Mouse (Mus musculus): ENCODE measurements around the gene Top1.
A peak's percentile ranks its signal among the peaks of the same experiment; 100 is the strongest.

Top1 gene

DNA sequence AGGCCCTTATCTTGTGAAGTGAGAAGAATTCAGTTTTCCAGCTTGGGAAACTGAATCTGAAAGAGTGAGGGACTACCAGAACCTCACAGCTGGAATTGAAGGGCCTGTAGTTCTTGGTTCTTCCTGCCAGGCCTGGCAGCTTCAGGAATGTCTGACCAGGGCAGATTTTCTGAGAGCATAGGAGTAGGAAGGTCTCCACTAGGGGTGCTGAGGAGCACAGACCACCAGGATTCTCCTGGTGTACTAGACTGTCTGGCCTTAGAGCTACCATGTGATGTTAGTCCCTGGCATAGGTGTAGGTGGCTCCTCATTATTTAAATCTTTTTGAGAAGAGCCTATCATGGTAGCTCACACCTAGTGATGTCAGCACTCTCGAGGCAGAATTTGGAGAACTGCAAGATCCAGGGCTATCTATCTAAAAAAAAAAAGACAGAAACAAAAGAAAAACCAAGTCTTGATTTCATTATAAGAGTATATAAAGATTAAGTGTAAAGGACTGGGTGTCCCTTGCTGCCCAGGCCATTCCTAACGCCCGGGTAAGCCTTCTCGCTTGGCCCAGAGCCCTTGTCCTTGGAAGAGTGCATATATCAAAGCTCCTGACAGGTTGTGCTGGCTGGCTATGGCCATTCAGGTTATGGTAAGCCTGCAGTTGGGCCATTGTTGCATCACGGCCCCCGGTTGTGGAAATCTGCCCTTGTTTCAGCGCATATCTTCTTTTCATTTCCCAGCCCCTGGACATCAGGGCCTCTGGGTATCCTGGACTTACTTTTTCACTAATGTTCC is 98.5 kb downstream of the Top1 start:
- DNase-seq: peak; percentile 66 to 76

DNA sequence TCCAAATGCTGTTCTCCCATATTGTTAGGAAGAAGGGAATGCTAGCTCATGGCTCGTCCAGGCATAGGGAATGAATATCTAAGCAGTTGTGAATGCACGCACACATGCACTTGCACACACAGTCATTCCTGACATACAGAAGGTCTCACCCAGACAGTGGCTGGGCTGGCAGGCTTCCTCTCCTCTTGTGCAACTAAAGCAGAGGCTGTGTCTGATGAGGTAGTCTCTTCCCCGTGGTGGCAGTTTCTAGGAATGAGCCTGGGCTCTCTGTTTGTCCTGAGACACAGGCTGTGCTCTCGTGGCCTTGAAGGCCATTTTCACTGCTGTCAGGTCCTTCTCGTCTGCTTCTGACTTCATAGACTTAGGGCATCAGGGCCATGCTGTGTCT is 99.1 kb downstream of the Top1 start:
- no peak for DNase-seq

DNA sequence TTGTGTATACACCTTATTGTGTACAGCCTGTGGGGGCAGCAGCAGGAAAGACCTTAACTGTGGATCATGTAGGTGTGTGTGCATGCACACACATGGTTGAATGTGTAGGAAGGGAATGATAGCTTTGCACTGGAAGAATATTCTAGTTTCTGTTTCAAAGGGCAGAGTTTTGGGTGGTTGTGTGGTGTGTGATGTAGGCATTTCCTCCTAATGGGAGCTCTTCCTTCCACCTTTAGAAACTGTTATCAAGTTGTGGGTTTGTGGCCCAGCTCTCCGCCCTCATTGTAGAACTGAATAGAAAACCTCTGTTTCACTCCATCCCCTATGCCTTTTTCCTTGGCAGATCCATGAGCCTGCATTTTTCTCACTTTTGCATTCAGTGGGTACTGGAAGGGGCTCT is 99.8 kb downstream of the Top1 start:
- no peak for DNase-seq

DNA sequence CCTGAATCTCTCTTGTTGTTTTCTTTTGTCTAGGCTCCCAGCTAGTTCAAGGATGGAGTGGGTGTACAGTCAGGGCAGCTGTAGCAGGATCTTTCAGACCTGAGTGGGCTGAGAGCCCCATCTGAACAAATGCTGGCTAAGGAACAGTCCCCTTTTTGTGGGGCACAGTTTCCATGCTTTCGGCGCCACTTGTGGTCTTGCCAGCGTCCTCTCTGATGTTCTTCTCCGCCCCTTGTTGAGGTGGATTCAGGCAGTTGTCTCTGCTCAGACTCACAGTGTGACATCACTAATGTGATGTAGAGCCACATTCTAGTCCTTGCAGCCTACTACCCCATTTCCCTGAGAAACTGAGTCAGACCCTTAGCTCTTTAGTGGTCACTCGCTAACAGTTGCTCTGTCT is 100.9 kb downstream of the Top1 start:
- DNase-seq: no peak

DNA sequence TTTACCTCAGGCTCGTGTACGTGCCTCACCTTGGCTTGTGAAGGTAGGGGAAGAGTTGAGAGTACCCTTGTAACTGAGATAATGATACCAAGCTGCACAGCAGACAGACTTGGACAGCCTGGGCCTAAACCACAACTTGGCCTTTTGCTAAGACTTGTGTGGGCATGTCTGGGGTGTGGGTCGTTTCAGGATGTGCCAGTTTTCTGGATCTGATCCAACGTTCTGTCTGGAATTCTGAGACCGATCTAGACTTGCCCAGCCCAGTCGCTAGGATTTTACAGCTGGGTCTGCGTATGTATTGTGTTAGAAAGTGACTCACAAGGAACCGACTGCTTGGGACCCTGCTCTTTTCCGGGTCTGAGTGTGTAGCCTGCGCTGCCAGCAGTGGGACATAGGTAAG is 101.4 kb downstream of the Top1 start:
- DNase-seq: no peak

DNA sequence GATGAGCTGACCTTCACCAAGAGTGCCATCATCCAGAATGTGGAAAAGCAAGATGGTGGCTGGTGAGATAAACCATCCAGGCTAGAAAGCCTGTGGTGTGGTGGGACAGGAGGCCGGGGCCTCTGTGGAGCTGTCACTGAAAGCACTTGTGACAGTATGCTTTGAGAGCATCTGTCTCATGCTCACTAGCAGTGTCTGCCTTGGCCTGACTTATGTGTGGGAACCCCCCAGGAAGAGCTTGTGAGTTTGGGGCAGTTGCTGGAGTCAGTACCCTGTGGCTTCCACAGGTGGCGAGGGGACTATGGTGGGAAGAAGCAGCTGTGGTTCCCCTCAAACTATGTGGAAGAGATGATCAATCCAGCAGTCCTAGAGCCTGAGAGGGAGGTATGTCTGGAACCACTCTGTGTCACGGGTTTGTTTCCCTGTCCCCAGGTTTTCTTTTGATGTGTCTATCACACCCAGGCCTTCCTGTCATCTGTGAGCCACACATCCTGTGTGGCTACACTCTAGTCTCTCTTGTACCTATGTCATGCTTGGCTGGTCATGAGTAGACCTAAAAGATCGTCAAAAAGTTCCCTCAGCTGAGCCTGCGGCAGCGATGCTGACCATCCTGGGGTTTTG is 111.0 kb downstream of the Top1 start:
- DNase-seq: no peak

DNA sequence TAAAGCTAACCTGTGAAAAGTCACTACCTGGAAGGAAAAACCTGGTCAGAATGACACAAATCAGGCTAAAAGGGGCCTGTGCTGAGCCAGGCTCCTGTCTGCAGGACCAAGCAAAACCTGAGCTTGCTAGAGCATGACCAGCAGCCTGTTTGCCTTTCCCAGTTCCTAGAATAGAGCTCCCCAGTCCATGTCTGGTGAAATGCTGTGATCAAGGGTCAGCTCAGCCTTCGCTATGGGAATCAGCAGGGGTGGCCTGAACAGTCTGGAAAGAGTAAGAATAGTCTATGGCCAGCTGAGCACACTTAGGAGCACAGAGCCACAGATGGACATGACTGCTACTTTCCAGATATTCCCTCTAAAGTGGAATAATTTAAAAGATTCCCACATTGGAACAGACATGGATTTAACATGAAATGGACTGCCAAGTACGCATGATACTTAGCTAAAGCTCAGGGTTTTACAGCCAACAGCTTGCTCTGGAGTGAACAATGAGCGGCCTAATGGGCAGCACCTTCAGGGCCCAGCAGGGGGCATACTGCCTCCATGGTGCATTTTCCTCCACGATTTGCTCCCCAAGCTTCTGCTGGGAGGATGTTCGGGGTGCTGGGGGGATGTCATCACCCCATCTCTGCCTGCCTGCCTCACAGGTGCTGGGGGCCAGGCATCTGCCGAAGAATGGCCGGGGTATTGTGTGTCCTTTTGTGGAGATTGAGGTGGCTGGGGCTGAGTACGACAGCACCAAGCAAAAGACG is 114.9 kb downstream of the Top1 start:
- DNase-seq: peak; percentile 50 to 67

DNA sequence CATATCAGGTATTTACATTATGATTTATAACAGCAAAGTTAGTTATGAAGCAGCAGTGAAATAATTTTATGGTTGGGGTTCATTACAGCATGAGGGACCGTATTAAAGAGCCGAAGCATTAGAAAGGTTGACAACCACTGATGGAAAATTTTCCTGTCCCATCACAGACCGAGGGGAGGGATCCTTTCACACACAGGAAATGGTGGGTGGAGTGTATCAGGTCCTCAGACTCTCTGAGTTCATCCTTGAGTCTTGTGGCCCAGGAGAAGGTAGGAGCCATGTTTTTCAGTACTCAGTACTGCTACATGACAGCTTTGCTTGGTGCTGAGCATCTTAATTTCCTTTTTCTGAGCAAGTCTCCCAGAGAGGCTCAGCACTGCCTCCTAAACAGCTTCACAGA is 118.1 kb downstream of the Top1 start:
- no peak for DNase-seq

DNA sequence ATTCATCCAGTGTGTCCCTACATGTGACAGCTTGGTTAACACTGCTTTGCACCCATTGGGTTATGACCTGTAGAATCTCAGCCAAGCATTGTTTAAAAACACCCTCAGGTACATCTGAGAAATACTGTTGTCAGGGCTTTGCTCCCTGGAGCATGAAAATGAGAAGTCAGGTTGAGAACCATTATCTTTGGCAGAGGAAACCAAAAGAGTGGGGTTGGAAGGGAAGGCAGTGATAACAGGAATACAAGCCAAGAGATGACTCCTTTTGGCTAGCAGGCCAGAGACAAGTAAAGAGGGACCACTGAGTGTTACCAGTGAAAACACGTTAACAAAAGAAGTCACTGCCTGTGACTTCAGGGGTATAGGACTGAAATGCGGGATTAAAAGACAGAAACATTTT is 118.7 kb downstream of the Top1 start:
- DNase-seq: no peak

DNA sequence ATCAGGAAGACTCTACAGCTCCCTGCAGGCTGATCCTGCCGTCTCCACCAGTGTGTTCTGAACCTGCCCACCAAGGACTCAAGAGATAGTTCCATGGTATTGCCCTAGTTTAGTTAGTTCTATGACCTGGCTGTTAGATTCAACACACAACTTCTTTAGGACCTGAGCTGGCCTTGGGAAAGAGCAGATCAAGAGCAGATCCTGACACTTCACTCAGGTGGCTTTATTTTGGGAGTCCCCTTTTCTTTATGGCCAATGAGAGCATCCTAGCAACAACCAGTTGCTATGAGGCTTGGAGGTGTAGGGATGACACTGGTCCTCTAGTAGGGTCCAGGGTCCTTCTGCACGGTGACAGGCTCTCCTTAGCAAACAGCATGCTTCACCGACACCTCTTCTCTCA is 119.4 kb downstream of the Top1 start:
- DNase-seq: no peak

DNA sequence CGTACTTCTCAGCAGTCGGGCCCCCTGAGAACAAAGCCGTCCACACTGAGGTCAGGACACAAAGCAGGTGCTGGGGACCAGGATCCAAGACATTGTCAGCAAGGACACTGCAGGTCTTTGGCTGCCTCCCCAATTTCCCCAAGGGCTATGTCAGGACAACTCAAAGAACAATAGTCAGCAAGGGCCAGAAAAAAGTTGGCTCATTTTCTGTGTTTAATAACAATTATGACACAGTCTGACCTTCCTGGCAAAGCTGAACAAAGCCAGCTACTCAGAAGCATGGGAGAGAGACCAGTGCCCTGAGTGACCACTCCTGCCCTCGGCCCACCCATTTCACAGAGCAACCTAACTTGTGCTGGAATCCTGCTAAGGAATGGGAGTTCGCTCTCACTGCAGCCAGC is 120.7 kb downstream of the Top1 start:
- peak; percentile 55 to 57 for DNase-seq

DNA sequence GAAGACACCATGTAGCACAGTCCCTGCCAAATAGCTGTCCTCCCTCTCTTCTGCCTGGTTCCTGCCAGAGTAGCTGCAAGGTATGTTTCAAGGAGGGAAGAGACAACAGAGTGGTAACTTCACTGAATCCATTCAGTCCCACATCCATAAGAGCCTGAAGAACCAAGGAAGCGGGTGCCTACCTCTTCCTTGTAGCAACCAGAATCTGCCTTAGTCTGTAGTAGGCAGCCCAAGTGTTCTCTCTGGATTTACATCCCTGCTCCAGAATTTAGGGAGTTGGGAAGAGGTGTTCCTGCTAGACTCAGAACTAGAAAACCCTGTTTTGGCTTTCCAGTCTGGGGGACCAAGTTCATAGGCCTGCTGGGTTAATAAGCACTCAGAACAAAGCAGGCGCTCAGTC is 121.5 kb downstream of the Top1 start:
- no peak for DNase-seq

DNA sequence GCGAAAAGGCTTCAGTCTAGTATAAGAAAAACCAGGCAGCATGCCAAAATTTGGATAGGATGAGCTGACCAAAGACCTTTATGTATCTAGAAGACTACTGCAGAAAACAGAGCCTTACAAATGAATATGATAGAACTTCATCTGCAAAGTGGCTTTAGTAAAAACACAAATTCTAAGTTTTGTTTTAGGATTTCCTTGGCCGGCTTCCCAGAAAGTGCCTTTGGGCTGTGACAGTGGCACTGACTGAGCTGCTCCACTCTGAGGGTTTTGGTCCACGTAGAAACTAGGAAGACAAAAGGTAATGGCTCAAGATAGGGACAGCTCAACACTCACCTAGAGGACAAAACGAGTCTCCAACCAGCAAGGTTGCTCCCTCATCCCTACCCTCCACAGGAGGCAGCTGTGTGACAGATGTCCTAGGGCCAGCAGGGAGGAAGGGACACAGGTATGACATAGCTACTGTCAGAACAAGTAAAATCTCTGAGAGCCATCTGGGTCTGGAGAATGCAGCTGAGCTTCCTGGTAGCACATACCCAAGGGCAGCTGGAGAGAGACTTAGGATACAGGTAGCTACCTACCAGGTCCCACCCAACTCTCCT is 122.5 kb downstream of the Top1 start:
- no peak for DNase-seq

DNA sequence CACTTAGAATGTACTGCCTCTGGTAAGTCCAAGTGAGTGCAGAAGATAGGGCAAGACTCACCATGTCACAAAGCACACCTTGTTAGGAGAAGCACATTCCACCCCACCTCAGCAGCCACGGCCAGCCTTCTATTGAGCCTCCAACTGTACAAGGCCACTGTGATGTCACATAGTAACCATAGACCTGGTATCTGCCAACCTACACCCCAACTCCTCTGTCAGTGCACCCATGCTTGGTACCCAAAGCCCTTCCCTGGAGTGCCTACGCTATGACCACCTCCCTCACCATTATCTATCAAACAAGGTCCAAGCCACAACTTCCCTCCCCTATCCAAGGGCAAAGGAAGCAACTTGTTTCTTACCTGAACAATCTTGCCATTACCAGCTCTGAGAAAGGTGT is 123.3 kb downstream of the Top1 start:
- DNase-seq: no peak

DNA sequence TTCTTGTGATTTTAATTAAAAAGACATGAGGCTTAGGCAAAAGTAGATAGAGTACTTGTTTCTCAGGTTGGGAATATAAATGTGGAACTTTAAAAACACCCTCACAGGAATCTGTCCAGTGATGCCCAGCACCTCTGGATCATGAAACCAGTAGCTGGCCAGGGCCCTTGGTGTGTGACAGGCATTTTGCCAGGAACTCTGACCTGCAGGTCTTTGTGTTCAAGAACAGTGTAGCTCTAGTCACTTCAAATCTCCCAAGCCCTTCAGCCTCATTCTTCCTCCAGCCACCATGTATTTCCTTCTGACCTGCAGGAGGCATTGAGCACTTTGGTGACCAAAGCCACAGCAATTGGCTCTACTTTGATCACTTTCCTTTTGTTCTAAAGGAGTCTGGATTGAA is 124.7 kb downstream of the Top1 start:
- DNase-seq: no peak

DNA sequence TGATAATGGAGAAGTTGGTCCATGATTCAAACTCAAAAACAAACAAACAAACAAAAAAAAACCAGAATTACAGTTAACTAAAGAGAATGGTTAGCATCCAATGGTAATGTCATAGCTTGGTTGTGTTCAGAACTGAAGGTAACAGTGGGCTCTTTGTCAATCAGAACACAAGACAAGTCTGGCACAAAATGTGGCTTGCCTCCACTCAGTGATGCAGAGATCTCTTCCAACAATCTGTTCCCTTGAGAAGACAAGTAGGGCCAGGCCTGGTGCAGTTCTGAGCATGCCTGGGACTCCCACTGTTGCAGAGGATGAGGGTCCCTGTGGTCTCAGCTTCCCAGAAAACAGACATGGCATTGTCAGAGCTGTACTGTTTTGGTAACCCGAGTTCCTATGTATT is 125.2 kb downstream of the Top1 start:
- no peak for DNase-seq

DNA sequence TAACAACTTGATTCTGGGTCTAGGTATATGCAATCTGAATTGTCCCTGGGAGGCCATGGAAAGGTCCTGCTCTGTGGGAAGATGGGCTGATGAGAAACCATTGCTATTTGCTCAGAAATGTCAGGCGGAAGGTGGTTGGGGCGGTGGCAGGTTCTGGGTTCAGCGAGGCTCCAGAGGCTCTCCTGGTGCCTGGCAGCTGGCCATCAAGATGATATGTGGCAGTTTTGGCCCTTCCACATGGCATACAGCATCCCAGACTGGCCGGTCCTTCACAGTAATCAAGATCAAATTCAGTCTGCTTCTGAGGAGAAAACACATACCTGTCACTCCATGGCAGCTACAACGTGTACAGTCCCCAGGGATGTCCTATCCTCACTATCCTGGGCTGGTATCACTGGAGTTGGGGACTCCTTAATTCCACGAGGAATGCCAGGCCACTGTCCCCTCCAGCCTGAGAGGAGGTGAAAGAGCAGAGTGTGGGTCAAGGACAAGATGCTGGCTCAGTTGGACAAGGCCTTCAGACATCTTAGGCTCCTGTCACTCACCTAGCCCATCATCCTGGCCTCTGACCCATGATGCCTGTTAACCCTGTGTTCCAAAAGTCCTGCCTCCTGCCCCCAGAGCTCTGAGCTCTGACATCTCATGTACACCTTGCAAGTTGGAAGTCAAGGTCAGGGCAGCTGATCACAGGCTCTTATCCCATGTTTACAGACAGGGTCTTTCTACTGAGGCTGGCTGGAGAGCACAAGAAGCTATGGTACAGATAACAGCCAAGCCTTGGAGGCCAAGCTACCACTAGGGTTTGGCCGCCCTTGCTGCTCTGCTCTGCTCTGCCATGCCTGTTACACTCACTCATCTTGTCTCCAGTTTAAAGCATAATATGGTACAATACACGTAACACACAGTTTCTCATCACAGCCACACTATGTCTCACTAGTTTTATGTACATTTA is 125.9 kb downstream of the Top1 start:
- no peak for DNase-seq

Data from kidney, adult 8-10 months (tissue).